Mouse (Mus musculus) liver, embryonic 14.5 days (tissue): ENCODE data around the gene Zscan2. TPM values are rescaled to one million over a fixed set of nuclear protein-coding genes. Genes with fewer than 3 reads are reported as not detected.
A peak's percentile ranks its signal among the peaks of the same experiment; 100 is the strongest.

Experiments
- ATAC-seq: fragments of 200-750 bp; cut with Nextera tagmentation; 2 replicates; pipeline ENCODE4 v1.8.0; 2017; ENCODE audit warnings: moderate number of reproducible peaks, mild to moderate bottlenecking, moderate library complexity; ENCODE audit not compliant: insufficient read depth
- DNase-seq, 3 experiments: peaks; one replicate each; pipeline ENCODE4 v3.0.0-alpha.2; 2012 to 2013; ENCODE audit warnings: low read depth in 3 of 3, low spot score in 3 of 3
- H3K27ac ChIP-seq: fragments of 300-500 bp; sonication (generic); 2 replicates; pipeline ENCODE4 v1.5.1; 2014; ENCODE audit warnings: moderate library complexity, mild to moderate bottlenecking, control low read depth, inconsistent platforms
- H3K27me3 ChIP-seq: fragments of 300-500 bp; sonication (generic); 2 replicates; pipeline ENCODE4 v1.6.1; 2014; ENCODE audit warnings: mild to moderate bottlenecking, low read length, moderate library complexity; ENCODE audit not compliant: control insufficient read depth, insufficient read depth
- H3K36me3 ChIP-seq: fragments of 300-500 bp; sonication (generic); replicated peaks from 2 replicates; pipeline ENCODE4 v1.6.1; 2014; ENCODE audit warnings: low read depth; ENCODE audit not compliant: control insufficient read depth, insufficient read depth
- H3K4me1 ChIP-seq, 2 experiments: fragments of 200-500 bp in 1 of 2; fragments of 300-500 bp in 1 of 2; sonication (generic) in 1 of 2; replicated peaks; 2 replicates each; pipeline ENCODE4 v1.6.1; 2012 to 2014; ENCODE audit warnings: antibody characterized with exemption in 1 of 2, inconsistent platforms in 1 of 2, low read length in 1 of 2; ENCODE audit not compliant: control insufficient read depth in 2 of 2, insufficient read depth in 2 of 2
- H3K4me2 ChIP-seq: fragments of 300-500 bp; sonication (generic); 2 replicates; pipeline ENCODE4 v1.6.1; 2014; ENCODE audit warnings: low read depth, mild to moderate bottlenecking, control low read depth, moderate library complexity
- H3K4me3 ChIP-seq, 2 experiments: fragments of 200-500 bp in 1 of 2; fragments of 300-500 bp in 1 of 2; sonication (generic) in 1 of 2; 2 replicates each; pipeline ENCODE4 v1.5.1; 2012 to 2014; ENCODE audit warnings: low read depth in 2 of 2, low read length in 2 of 2, mild to moderate bottlenecking in 2 of 2, control low read depth in 1 of 2, inconsistent platforms in 1 of 2, moderate library complexity in 1 of 2; ENCODE audit not compliant: insufficient read depth in 1 of 2
- H3K9ac ChIP-seq: fragments of 300-500 bp; sonication (generic); replicated peaks from 2 replicates; pipeline ENCODE4 v1.6.1; 2014; ENCODE audit warnings: mild to moderate bottlenecking, control low read depth, moderate library complexity
- H3K9me3 ChIP-seq: fragments of 300-500 bp; sonication (generic); 2 replicates; pipeline ENCODE4 v1.6.1; 2016; ENCODE audit warnings: low read length, mixed read lengths; ENCODE audit not compliant: control insufficient read depth
- CTCF ChIP-seq: IDR thresholded peaks from 2 replicates; pipeline ENCODE4 v1.5.1; 2016; ENCODE audit warnings: antibody characterized with exemption, low read depth, control low read depth
- EP300 ChIP-seq: IDR thresholded peaks from 2 replicates; pipeline ENCODE4 v1.6.1; 2016; ENCODE audit warnings: antibody characterized with exemption, low read depth
- WGBS: fragments of 180-500 bp; shearing (Covaris S2); extraction: QIAGEN DNeasy Blood & Tissue Kit; methylation state at CpG from one replicate; pipeline ENCODE4 v1.1.7; 2014; ENCODE audit not compliant: insufficient replicate concordance; 5-methylcytosine and 5-hydroxymethylcytosine counted together
- polyA plus RNA-seq, 2 experiments: library from polyadenylated mRNA; depleted of rRNA in 1 of 2; stranded (reverse) in 1 of 2; unstranded in 1 of 2; fragments of >200 nt; fragmentation: Nextera tagmentation in 1 of 2; extraction: Ambion mirVana in 1 of 2; gene quantifications; 2 replicates each; pipeline versions ENCODE4 v1.2.1 to v1.2.3; 2012 to 2014

Gene Zscan2
- polyA plus RNA-seq, 2 experiments: 0.08 to 1.3 TPM

DNA sequence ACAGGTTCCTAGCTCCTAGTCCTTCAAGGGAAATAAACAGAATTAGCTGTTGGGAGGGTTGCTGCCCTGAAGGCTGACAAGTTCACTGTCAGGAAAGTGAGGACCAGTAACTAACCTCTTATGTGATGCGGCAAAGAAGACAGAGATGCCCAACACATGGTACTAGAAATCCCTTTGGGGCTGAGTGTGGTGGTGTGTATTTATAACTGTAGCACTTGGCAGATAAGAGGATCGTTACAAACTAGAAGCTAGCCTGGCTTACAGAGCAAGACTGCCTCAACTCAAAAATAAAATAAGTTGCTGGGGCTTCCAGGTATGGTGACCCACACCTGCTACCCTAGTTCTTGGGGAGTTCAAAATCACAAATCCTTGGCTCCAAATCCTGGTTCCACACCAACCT is 11.5 kb upstream of the Zscan2 start:
- TF ChIP-seq EP300 (no peak), CTCF (no peak)
- Histone ChIP-seq H3K27ac (no peak overlapping the region), H3K9ac (no peak overlapping the region), H3K36me3 (no peaks in the 10 kb centered on the region), H3K4me3 (no peak overlapping the region), H3K4me2 (no peak overlapping the region), H3K27me3 (no peaks in the 10 kb centered on the region), H3K4me1 (no peaks in the 10 kb centered on the region; a peak in 1 of 4 replicates), H3K9me3 (no peaks in the 10 kb centered on the region)
- 39% methylated on average over 2 of the region's 2 CpGs for WGBS
- ATAC-seq (no peak), DNase-seq (no peak)

DNA sequence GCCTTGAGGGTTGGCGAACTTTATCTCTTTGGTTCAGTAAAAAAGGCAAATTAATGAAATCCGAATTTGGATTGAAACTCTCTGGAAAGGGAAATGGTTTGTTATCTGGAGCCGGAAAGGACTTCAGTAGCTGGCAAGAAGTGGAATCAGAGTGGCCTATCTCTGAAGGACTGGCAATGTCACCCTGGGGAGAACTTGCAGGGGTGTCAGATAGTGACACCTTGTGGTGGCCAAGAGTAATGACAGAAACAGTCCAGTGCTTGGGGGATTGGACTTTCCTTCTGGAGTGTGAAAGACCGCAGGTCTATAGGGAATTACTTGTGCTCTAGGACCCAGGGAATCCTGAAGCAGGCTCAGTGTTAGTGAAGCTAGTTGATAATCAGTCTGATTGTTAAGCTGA is 11.0 kb upstream of the Zscan2 start:
- 19% methylated on average over 4 of the region's 4 CpGs for WGBS
- H3K4me3 ChIP-seq: no peak overlapping the region
- DNase-seq (peak; percentile 42 to 45 (median 43)), ATAC-seq (no peak)
- no peak overlapping the region for H3K9ac ChIP-seq
- TF ChIP-seq CTCF (peak; percentile 93), EP300 (no peak)
- H3K4me2 ChIP-seq: no peak overlapping the region
- H3K27me3 ChIP-seq: no peaks in the 10 kb centered on the region
- no peaks in the 10 kb centered on the region for H3K9me3 ChIP-seq
- no peaks in the 10 kb centered on the region; a peak in 1 of 4 replicates for H3K4me1 ChIP-seq
- H3K36me3 ChIP-seq: no peaks in the 10 kb centered on the region
- no peak overlapping the region for H3K27ac ChIP-seq

DNA sequence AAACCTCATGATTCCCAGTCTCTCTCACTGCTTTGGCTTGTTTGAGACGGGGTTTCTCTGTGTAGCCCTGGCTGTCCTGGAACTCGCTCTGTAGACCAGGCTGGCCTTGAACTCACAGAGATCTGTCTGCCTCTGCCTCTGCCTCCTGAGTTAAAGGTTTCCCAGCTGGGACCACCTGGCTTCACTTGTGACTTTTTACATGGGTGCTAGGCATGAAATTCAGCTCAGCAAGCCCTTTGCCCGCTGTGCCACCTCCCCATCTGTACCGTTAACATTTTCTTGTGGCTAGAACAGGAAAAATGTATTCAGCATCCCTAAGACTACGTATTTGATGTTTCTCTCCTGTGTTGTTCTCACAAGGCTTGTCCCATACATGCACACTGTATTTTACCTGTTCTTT is 10.2 kb upstream of the Zscan2 start:
- Histone ChIP-seq H3K27ac (no peak overlapping the region), H3K4me2 (no peak overlapping the region), H3K27me3 (no peaks in the 10 kb centered on the region), H3K4me3 (no peak overlapping the region), H3K36me3 (no peaks in the 10 kb centered on the region), H3K9ac (no peak overlapping the region), H3K9me3 (no peaks in the 10 kb centered on the region), H3K4me1 (no peaks in the 10 kb centered on the region; a peak in 1 of 4 replicates)
- TF ChIP-seq CTCF (no peak), EP300 (no peak)
- ATAC-seq: no peak
- 65% methylated on average over 5 of the region's 5 CpGs for WGBS
- no peak for DNase-seq

DNA sequence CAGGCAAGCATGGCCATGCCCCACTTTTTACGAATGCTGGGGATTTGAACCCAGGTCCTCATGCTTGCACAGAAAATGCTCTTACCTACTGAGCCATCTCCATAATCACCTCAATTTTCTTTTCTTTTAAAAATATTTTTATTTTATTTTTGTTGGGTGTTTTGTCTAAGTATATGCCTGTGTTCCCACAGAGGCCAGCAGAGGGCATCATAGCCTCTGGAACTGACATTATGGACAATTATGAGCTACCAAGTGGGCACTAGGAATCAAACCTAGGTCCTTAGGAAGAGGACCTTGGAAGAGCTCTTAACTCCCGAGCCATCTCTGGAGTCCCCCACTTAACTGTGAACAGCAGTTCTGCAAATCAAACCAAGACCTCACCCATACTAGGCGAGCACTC is 7.5 kb upstream of the Zscan2 start:
- H3K4me2 ChIP-seq: no peak overlapping the region
- WGBS: 82% methylated on average over 3 of the region's 3 CpGs

DNA sequence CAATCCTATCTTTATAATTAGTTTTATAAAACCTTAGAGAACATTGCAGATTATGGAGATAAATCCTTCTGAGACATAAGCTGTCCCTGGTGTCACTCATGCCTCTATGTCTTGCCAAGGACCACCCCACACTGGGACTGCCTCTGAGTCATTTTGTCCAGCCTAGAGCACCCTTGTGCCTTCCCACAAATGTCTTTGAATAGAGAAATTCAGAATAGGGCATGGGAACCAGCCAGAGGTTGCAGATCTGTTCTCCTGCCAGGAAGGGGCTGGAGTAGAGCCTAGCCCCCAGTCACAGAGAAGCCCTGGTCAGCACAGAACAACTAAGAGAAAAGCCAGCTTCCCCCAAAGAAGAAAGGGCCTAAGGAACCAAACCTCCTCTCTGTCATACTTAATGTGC is 5.4 kb upstream of the Zscan2 start:
- ATAC-seq: no peak

More for the DNA sequence above, 7.5 kb upstream of the Zscan2 start:
- H3K9ac ChIP-seq: no peak overlapping the region
- H3K4me3 ChIP-seq: no peak overlapping the region
- TF ChIP-seq EP300 (no peak), CTCF (peak; percentile 20; the same call in 1 of the 2 replicates)
- H3K9me3 ChIP-seq: no peaks in the 10 kb centered on the region
- ATAC-seq: no peak
- no peaks in the 10 kb centered on the region for H3K27me3 ChIP-seq
- H3K27ac ChIP-seq: no peak overlapping the region
- no peaks in the 10 kb centered on the region for H3K36me3 ChIP-seq
- no peak for DNase-seq
- no peaks in the 10 kb centered on the region; a peak in 1 of 4 replicates for H3K4me1 ChIP-seq

More for the DNA sequence above, 5.4 kb upstream of the Zscan2 start:
- Histone ChIP-seq H3K4me3 (no peak overlapping the region), H3K4me2 (no peak overlapping the region), H3K4me1 (peaks cover 0 to 4% of the 10 kb centered on the region in 2 experiments; a peak in 1 of 4 replicates), H3K9ac (no peak overlapping the region), H3K36me3 (no peaks in the 10 kb centered on the region), H3K27ac (no peak overlapping the region), H3K27me3 (no peaks in the 10 kb centered on the region), H3K9me3 (no peaks in the 10 kb centered on the region)
- no peak for DNase-seq
- TF ChIP-seq CTCF (no peak), EP300 (no peak)
